Mouse (Mus musculus) cerebellum, adult 2 months (tissue): ENCODE measurements around the gene Zc3h18. TPM values are rescaled to one million over a fixed set of nuclear protein-coding genes. Genes with fewer than 3 reads are reported as not detected.
A peak's percentile ranks its signal among the peaks of the same experiment; 100 is the strongest.

ENCODE experiments used
- DNase-seq, 2 experiments: peaks; one replicate each; pipeline ENCODE4 v3.0.0; 2021
- H3K27ac ChIP-seq: fragments of 200-500 bp; 2 replicates; pipeline ENCODE4 v1.5.1; 2012; ENCODE audit warnings: low read length, control low read depth, inconsistent platforms; ENCODE audit not compliant: insufficient read depth
- H3K27me3 ChIP-seq: fragments of 200-500 bp; 2 replicates; pipeline ENCODE4 v1.6.1; 2012; ENCODE audit warnings: inconsistent platforms, mild to moderate bottlenecking, low read length, moderate library complexity; ENCODE audit not compliant: control insufficient read depth, insufficient read depth
- H3K4me1 ChIP-seq: fragments of 200-500 bp; 2 replicates; pipeline ENCODE4 v1.6.1; 2011; ENCODE audit warnings: low read length; ENCODE audit not compliant: control insufficient read depth, insufficient read depth
- H3K4me3 ChIP-seq: fragments of 200-500 bp; replicated peaks from 2 replicates; pipeline ENCODE3; 2011; ENCODE audit warnings: mild to moderate bottlenecking, low read depth, low read length, control low read depth; ENCODE audit not compliant: insufficient read depth
- CTCF ChIP-seq: fragments of 200-500 bp; IDR thresholded peaks from 2 replicates; pipeline ENCODE4 v1.5.1; 2011; ENCODE audit warnings: low read depth, mild to moderate bottlenecking, control low read depth, low read length, moderate library complexity, borderline replicate concordance; ENCODE audit not compliant: insufficient read depth
- POLR2A ChIP-seq: fragments of 200-500 bp; IDR thresholded peaks from 2 replicates; pipeline ENCODE4 v1.6.1; 2011; ENCODE audit warnings: low read length, control low read depth, borderline replicate concordance; ENCODE audit not compliant: insufficient read depth
- WGBS: fragments of 180-500 bp; shearing (Covaris S2); methylation state at CpG from one replicate; pipeline ENCODE4 v1.1.7; 2018; 5-methylcytosine and 5-hydroxymethylcytosine counted together
- polyA plus RNA-seq: library from polyadenylated mRNA; depleted of rRNA; stranded (reverse); fragments of >200 nt; gene quantifications from 2 replicates; pipeline ENCODE4 v1.2.3, GENCODE M21; 2012

Gene Zc3h18
- polyA plus RNA-seq, 1 experiment: 39.2 TPM

GRCm38 (mm10) chr8:122444058-122444748 is 67.8 kb downstream of the Zc3h18 start:
- TF ChIP-seq POLR2A (0 out of 2 replicates have a peak, but pooled peaks have one; percentile 21), CTCF (no peak)
- peak overlapping the region; percentile 80 for H3K4me3 ChIP-seq
- peak; percentile 76 to 77 for DNase-seq
- WGBS: under 1% methylated on average over 19 of the region's 19 CpGs
- H3K27ac ChIP-seq: peak overlapping the region; percentile 76
- H3K27me3 ChIP-seq: no peaks in the 10 kb centered on the region
- peaks cover 19% of the 10 kb centered on the region for H3K4me1 ChIP-seq

DNA sequence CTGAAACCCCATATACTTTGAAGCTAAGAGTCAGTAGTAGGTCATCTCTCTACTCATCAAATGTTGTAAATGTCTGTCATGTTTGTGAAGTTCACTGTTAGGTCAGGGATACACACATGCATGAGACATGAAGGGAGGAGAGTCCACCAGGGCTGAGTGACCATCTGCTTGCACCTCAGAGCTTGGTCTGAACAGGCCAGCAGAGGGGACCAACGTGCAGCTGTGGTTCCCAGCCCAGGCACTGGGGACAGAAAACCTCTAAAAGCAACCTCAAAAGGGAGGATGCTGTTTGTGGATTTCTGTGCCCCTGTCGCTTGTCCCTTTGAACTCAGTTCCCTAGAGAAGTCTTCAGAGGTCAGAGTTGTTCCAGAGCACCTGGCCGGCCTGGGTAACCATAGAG is 68.8 kb downstream of the Zc3h18 start:
- no peak overlapping the region for H3K27ac ChIP-seq
- peaks cover 9% of the 10 kb centered on the region for H3K4me1 ChIP-seq
- H3K4me3 ChIP-seq: no peak overlapping the region
- WGBS: 59% methylated on average over 3 of the region's 3 CpGs
- no peak for TF ChIP-seq POLR2A
- no peak for TF ChIP-seq CTCF
- no peaks in the 10 kb centered on the region for H3K27me3 ChIP-seq
- no peak for DNase-seq

GRCm38 (mm10) chr8:122451161-122451703 is 74.8 kb downstream of the Zc3h18 start:
- no peak overlapping the region for H3K27ac ChIP-seq
- no peaks in the 10 kb centered on the region for H3K27me3 ChIP-seq
- TF ChIP-seq POLR2A: no peak
- no peak for TF ChIP-seq CTCF
- 63% methylated on average over 7 of the region's 7 CpGs for WGBS
- no peaks in the 10 kb centered on the region for H3K4me1 ChIP-seq
- DNase-seq: no peak
- H3K4me3 ChIP-seq: no peak overlapping the region

GRCm38 (mm10) chr8:122452154-122452553 is 75.7 kb downstream of the Zc3h18 start:
- TF ChIP-seq CTCF: no peak
- no peak for TF ChIP-seq POLR2A
- Histone ChIP-seq H3K27me3 (no peaks in the 10 kb centered on the region), H3K27ac (no peak overlapping the region), H3K4me3 (no peak overlapping the region), H3K4me1 (no peaks in the 10 kb centered on the region)
- 87% methylated on average over 10 of the region's 10 CpGs for WGBS
- DNase-seq: no peak

GRCm38 (mm10) chr8:122454409-122454808 is 78.0 kb downstream of the Zc3h18 start:
- 43% methylated on average over 6 of the region's 6 CpGs for WGBS
- DNase-seq: no peak

GRCm38 (mm10) chr8:122457171-122457570 is 80.8 kb downstream of the Zc3h18 start:
- no peak overlapping the region for H3K27ac ChIP-seq
- peaks cover 5% of the 10 kb centered on the region; the same call in 1 of the 2 replicates for H3K4me1 ChIP-seq
- WGBS: 73% methylated on average over 11 of the region's 11 CpGs
- TF ChIP-seq POLR2A (no peak), CTCF (no peak)
- no peak overlapping the region for H3K4me3 ChIP-seq
- DNase-seq: no peak
- H3K27me3 ChIP-seq: no peaks in the 10 kb centered on the region

More at GRCm38 (mm10) chr8:122454409-122454808, 78.0 kb downstream of the Zc3h18 start:
- H3K4me1 ChIP-seq: no peaks in the 10 kb centered on the region
- TF ChIP-seq POLR2A (no peak), CTCF (no peak)
- no peak overlapping the region for H3K4me3 ChIP-seq
- no peak overlapping the region for H3K27ac ChIP-seq
- no peaks in the 10 kb centered on the region for H3K27me3 ChIP-seq

- Histone ChIP-seq H3K27ac (no peak overlapping the region), H3K4me3 (no peak overlapping the region), H3K4me1 (peaks cover 5% of the 10 kb centered on the region; the same call in 1 of the 2 replicates), H3K27me3 (no peaks in the 10 kb centered on the region)
- WGBS: 55% methylated on average over 6 of the region's 6 CpGs
- TF ChIP-seq POLR2A (no peak), CTCF (peak; percentile 24; the same call in 1 of the 2 replicates)
- DNase-seq: no peak
Observed at GRCm38 (mm10) chr8:122459218-122459900, 83.0 kb downstream of the Zc3h18 start.
